Mouse (Mus musculus) cerebellum, adult 2 months (tissue): ENCODE results near the gene Foxj1. TPM values are rescaled to one million over a fixed set of nuclear protein-coding genes. Genes with fewer than 3 reads are reported as not detected.
A peak's percentile ranks its signal among the peaks of the same experiment; 100 is the strongest.
"Not testable (repeated sequence)": the region's sequence is repeated elsewhere in the genome, so short reads cannot be mapped to it uniquely, and the experiment has no call there.

Source experiments
- DNase-seq, 2 experiments: peaks; one replicate each; pipeline ENCODE4 v3.0.0; 2021
- H3K27ac ChIP-seq: fragments of 200-500 bp; 2 replicates; pipeline ENCODE4 v1.5.1; 2012; ENCODE audit warnings: low read length, control low read depth, inconsistent platforms; ENCODE audit not compliant: insufficient read depth
- H3K27me3 ChIP-seq: fragments of 200-500 bp; 2 replicates; pipeline ENCODE4 v1.6.1; 2012; ENCODE audit warnings: inconsistent platforms, mild to moderate bottlenecking, low read length, moderate library complexity; ENCODE audit not compliant: control insufficient read depth, insufficient read depth
- H3K4me1 ChIP-seq: fragments of 200-500 bp; 2 replicates; pipeline ENCODE4 v1.6.1; 2011; ENCODE audit warnings: low read length; ENCODE audit not compliant: control insufficient read depth, insufficient read depth
- H3K4me3 ChIP-seq: fragments of 200-500 bp; replicated peaks from 2 replicates; pipeline ENCODE3; 2011; ENCODE audit warnings: mild to moderate bottlenecking, low read depth, low read length, control low read depth; ENCODE audit not compliant: insufficient read depth
- CTCF ChIP-seq: fragments of 200-500 bp; IDR thresholded peaks from 2 replicates; pipeline ENCODE4 v1.5.1; 2011; ENCODE audit warnings: low read depth, mild to moderate bottlenecking, control low read depth, low read length, moderate library complexity, borderline replicate concordance; ENCODE audit not compliant: insufficient read depth
- POLR2A ChIP-seq: fragments of 200-500 bp; IDR thresholded peaks from 2 replicates; pipeline ENCODE4 v1.6.1; 2011; ENCODE audit warnings: low read length, control low read depth, borderline replicate concordance; ENCODE audit not compliant: insufficient read depth
- WGBS: fragments of 180-500 bp; shearing (Covaris S2); methylation state at CpG from one replicate; pipeline ENCODE4 v1.1.7; 2018; 5-methylcytosine and 5-hydroxymethylcytosine counted together
- polyA plus RNA-seq: library from polyadenylated mRNA; depleted of rRNA; stranded (reverse); fragments of >200 nt; gene quantifications from 2 replicates; pipeline ENCODE4 v1.2.3, GENCODE M21; 2012

Gene Foxj1
- polyA plus RNA-seq, 1 experiment: 13.9 TPM

DNA sequence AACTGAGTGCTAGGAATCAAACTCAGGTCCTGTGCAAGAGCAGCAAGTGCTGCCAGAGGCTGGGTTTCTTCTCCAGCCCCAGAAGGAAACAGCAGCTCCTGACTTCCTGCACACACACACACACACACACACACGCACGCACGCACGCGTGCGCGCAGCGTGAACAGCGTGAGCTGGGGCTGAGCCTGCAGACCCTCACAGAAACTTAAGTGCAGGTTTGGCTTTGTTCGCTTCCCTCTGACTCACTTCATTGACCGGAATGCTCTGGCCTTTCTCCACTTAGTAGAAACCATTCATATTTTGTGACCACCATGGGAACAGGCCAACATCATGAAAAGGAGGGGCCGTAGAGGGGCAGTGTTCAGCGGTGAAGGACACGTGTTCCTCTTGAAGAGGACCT is 33.9 kb upstream of the Foxj1 start:
- no peak overlapping the region for H3K4me3 ChIP-seq
- no peak for DNase-seq
- TF ChIP-seq CTCF (no peak), POLR2A (no peak)
- H3K4me1 ChIP-seq: no peaks in the 10 kb centered on the region
- no peak overlapping the region for H3K27ac ChIP-seq
- WGBS: 93% methylated on average over 14 of the region's 14 CpGs
- H3K27me3 ChIP-seq: no peaks in the 10 kb centered on the region

GRCm38 (mm10) chr11:116368116-116368515 is 32.9 kb upstream of the Foxj1 start:
- no peaks in the 10 kb centered on the region for H3K4me1 ChIP-seq
- H3K4me3 ChIP-seq: no peak overlapping the region
- no peak overlapping the region for H3K27ac ChIP-seq
- DNase-seq: peak; percentile 74 to 83
- WGBS: 29% methylated on average over 9 of the region's 9 CpGs
- H3K27me3 ChIP-seq: no peaks in the 10 kb centered on the region
- TF ChIP-seq CTCF: peak; percentile 93
- TF ChIP-seq POLR2A: no peak

DNA sequence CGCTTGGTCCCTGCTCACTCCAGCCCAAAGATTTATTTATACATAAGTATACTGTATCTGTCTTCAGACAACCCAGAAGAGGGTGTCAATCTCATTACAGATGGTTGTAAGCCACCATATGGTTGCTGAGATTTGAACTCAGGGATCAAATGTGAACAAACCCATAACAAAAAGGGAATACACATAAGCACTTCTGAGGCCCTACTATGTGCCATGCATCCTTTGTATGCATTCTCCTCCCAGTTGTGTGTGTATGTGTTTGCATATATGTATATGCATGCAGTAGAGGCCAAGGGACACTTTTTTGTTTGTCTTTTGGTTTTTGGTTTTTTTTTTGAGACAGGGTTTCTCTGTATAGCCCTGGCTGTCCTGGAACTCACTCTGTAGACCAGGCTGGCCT is 31.4 kb upstream of the Foxj1 start:
- TF ChIP-seq CTCF (no peak), POLR2A (no peak)
- H3K27ac ChIP-seq: no peak overlapping the region
- no peaks in the 10 kb centered on the region; the same call in 1 of the 2 replicates for H3K4me1 ChIP-seq
- no peaks in the 10 kb centered on the region for H3K27me3 ChIP-seq
- 95% methylated on average over 1 of the region's 1 CpGs for WGBS
- no peak for DNase-seq
- no peak overlapping the region for H3K4me3 ChIP-seq

DNA sequence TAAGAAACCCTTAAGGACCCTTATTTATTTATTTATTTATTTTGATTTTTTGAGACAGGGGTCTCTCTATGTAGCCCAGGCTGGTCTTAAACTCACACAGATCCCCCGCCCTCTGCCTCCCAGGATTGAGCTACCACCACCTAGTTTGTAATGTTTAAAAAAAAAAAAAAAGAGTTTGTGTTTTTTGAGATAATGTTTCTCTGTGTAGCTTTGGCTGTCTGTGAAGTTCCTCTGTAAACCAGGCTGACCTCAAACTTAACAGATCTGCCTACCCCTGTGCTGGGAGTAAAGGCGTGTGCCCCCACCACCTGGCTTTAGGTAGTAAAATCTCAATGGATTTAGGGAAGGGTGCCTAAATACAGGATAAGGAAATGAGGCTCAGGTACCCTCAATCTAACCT is 30.9 kb upstream of the Foxj1 start:
- H3K4me1 ChIP-seq: peaks cover 3% of the 10 kb centered on the region; the same call in 1 of the 2 replicates
- H3K27me3 ChIP-seq: no peaks in the 10 kb centered on the region
- DNase-seq: no peak
- H3K4me3 ChIP-seq: no peak overlapping the region
- TF ChIP-seq POLR2A (no peak), CTCF (no peak)
- H3K27ac ChIP-seq: no peak overlapping the region
- 99% methylated on average over 2 of the region's 2 CpGs for WGBS

DNA sequence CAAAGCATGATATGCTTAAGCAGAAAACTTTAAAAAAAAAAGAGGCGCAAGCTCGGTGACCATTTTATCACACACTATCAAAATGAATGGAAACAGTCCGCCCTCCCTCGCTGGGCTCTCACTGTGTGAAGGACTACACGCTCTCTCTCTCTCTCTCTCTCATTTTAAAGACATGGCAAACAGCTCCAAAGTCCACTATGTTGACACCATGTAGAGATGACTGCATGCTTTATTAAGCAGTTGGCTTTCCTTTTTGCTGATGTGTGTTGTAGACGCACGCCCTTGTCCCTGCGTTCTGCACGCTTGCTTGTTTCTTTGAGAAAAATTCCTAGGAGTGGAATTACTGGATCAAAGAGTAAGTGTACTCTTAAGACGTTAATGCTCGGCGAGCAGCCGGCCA is 30.2 kb upstream of the Foxj1 start:
- WGBS: 92% methylated on average over 13 of the region's 13 CpGs
- Histone ChIP-seq H3K27me3 (no peaks in the 10 kb centered on the region), H3K4me3 (no peak overlapping the region), H3K4me1 (peaks cover 5% of the 10 kb centered on the region; the same call in 1 of the 2 replicates), H3K27ac (no peak overlapping the region)
- TF ChIP-seq CTCF: no peak
- no peak for TF ChIP-seq POLR2A
- no peak for DNase-seq

DNA sequence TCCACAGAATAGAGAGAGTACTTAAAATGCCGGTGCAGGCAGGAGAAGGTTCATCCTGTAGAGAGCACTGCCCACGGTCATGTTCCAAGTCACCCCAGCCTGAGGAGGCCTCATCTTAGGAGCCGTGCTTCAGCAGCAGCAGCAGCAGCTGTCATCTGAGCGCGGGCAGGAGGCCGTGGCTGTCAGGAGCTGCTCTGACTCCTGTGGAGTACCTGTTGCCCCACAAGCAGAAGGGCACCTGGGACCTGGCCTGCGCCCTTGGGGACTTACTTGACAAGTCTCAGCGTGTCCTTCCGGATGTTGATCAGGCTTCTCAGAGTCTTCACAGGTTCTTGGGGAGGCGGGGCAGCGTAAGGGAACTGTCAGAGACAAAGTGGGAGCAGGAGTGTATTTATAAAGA is 26.8 kb upstream of the Foxj1 start:
- no peak for TF ChIP-seq POLR2A
- TF ChIP-seq CTCF: no peak
- H3K4me3 ChIP-seq: no peak overlapping the region
- peaks cover 5% of the 10 kb centered on the region; the same call in 1 of the 2 replicates for H3K4me1 ChIP-seq
- H3K27me3 ChIP-seq: no peaks in the 10 kb centered on the region; the same call in 1 of the 2 replicates
- no peak overlapping the region for H3K27ac ChIP-seq
- WGBS: 91% methylated on average over 11 of the region's 11 CpGs
- no peak for DNase-seq

- 18% methylated on average over 5 of the region's 5 CpGs for WGBS
- not testable (repeated sequence) for H3K4me3 ChIP-seq, H3K4me1 ChIP-seq, H3K27ac ChIP-seq, H3K27me3 ChIP-seq
- peak; percentile 40 to 63 for DNase-seq
Observed at GRCm38 (mm10) chr11:116360915-116361314, 25.7 kb upstream of the Foxj1 start.

DNA sequence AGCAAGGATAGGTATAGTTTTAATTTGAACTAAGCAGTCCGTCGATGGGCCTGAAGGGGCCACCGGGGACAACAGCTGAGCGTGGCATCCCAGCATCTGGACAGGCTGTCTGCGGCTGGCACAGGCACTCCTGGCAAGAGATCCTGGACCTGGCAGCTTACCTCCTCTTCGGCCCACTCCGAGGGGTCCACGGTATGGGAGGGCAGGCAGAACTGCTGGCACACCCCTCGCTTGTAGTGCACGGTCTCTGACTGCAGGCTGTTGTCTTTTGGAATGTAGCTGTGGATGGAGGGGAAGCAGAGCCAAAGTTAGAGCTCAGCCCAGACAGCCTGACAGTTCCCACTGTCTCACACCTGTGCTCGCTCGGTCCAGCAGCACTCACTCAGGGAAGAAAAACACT is 24.5 kb upstream of the Foxj1 start:
- 54% methylated on average over 12 of the region's 12 CpGs for WGBS
- no peaks in the 10 kb centered on the region; the same call in 1 of the 2 replicates for H3K27me3 ChIP-seq
- H3K4me3 ChIP-seq: no peak overlapping the region
- no peak for DNase-seq
- no peak overlapping the region for H3K27ac ChIP-seq
- H3K4me1 ChIP-seq: peaks cover 5% of the 10 kb centered on the region; the same call in 1 of the 2 replicates
- TF ChIP-seq CTCF: no peak
- TF ChIP-seq POLR2A: no peak

GRCm38 (mm10) chr11:116358926-116359637 is 23.9 kb upstream of the Foxj1 start:
- DNase-seq: no peak
- peaks cover 5% of the 10 kb centered on the region; the same call in 1 of the 2 replicates for H3K4me1 ChIP-seq
- no peaks in the 10 kb centered on the region; the same call in 1 of the 2 replicates for H3K27me3 ChIP-seq
- H3K4me3 ChIP-seq: no peak overlapping the region
- no peak for TF ChIP-seq POLR2A
- 86% methylated on average over 15 of the region's 15 CpGs for WGBS
- no peak overlapping the region for H3K27ac ChIP-seq
